Mouse (Mus musculus) urinary bladder, postnatal 10 days (tissue): ENCODE data around the gene Nat8f7.
"Not testable (repeated sequence)": the region's sequence is repeated elsewhere in the genome, so short reads cannot be mapped to it uniquely, and the experiment has no call there.

Experiments
- DNase-seq: peaks from one replicate; pipeline ENCODE4 v3.0.0; 2022; ENCODE audit warnings: low spot score

The Nat8f7 gene

DNA sequence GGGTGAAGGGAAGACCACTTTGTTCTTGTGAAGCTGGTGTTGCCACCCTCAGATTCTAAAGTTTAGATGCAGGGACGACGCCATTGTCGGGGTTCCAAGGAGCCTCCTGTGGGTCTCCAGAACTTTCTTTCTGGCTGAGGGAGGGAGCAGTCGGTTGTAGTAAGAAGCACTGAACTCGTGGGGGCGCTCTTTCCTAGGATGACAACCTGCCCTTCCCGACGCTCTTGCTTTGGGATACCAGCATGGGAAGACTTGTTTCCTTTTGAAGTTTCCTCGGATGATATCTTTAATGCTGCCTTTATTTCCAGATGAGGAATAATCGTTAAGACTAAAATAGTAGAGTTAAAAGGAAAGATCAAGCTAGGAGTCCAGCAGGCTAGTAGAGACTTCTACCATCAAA is at the start of gene Nat8f7:
TSS of gene Nat8f7 (minus strand) at position 101 of the 400 bp plus-strand sequence.
- DNase-seq, result not testable (repeated sequence)

DNA sequence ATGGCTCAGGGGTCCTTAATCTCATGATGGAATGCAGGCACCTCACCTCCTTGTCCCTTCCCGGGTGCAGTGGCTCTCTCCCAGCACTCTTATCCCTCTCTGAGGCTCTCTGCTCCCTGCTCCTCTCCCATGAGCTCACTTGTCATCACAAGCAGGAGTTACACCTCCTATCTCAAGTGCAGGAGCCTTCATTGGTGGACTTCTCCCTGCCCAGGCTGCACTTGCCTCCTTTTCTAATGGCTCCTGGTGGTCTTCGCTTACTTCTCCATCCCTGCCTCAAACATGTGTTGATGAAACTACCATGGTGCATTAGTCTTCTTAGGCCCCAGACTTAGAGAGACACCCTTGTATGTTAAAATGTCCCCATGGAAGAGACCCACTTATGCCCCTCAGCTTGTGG is 49.7 kb upstream of the Nat8f7 start:
- DNase-seq, result not testable (repeated sequence)

DNA sequence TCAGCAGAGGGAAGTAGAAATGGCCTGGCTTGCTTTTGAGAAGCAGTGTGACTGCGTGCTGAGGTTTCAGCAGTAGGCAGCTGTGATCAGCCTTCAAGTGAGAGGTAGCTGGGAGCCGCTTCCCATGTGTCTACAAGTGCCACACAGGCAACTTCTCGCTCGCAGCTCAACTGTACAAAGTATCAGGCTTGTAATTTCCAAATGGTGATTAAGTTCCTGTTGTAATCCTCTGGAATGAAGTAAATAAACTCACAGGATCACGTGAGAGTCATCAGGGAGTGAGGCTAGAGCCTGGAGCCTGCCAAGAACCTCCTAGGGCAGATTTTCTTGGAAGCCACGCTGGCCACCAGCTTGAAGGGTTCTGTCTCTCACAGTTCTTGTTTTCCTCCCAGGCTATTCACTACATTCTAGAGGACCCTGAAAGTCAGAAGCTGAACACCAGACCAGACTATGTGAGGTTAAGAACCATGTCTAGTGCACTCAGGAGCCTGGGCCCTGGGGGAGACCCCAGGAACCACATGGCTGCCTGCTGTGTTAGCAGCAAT is 42.8 kb upstream of the Nat8f7 start:
- not testable (repeated sequence) for DNase-seq

DNA sequence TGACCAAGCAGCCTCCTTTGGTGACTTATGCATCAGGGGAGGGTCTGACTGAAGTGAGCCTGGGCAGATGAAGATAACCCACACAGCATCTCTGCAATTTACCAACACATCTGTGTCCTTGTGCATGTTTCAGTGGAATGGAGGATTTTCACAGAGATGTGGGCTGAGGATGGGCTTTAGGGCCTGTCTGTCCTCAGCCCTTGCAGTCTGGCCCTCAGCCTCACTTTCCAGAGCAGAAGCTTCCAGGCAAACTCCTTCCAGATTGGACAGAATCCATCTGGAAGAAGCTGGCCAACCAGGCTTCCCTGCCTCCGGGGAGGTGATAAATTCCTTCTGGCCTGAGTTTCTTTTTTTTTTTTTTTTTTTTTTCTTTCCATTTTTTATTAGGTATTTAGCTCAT is 3.4 kb downstream of the Nat8f7 start:
- not testable (repeated sequence) for DNase-seq

DNA sequence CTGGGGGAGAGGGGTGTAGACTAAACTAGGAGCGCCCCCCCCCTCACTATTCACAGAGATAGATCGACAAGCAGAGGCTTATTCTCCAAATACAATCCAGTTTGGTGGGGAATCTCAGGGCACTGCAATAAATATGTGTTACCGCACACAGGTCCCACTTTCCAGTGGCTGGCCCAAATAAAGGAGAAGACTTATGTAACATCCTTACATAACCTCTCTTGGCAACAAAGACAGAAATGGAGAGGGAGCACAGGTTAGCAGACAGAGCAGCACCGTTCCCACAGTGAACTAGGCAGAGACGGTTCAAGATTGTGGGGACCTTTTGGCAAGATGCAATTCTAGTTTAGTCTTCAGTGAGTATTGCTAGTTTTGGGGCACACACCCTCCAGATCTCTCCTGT is 3.8 kb downstream of the Nat8f7 start:
- DNase-seq, result not testable (repeated sequence)

DNA sequence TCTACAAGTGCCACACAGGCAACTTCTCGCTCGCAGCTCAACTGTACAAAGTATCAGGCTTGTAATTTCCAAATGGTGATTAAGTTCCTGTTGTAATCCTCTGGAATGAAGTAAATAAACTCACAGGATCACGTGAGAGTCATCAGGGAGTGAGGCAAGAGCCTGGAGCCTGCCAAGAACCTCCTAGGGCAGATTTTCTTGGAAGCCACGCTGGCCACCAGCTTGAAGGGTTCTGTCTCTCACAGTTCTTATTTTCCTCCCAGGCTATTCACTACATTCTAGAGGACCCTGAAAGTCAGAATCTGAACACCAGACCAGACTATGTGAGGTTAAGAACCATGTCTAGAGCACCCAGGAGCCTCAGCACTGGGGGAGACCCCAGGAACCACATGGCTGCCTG is 11.1 kb downstream of the Nat8f7 start:
- not testable (repeated sequence) for DNase-seq
